Mouse (Mus musculus) activated CD4-positive, CD25-positive, alpha-beta regulatory T cell, adult 9 weeks (primary cell): ENCODE results near the gene Cox10. TPM values are rescaled to one million over a fixed set of nuclear protein-coding genes. Genes with fewer than 3 reads are reported as not detected.

Experiments used
- polyA plus RNA-seq: library from polyadenylated mRNA; unstranded; fragments of 100-300 nt; shearing (Covaris generic); gene quantifications from one replicate; pipeline ENCODE4 v1.2.1, GENCODE M21; 2017

Gene Cox10
- 20.3 TPM for polyA plus RNA-seq

DNA sequence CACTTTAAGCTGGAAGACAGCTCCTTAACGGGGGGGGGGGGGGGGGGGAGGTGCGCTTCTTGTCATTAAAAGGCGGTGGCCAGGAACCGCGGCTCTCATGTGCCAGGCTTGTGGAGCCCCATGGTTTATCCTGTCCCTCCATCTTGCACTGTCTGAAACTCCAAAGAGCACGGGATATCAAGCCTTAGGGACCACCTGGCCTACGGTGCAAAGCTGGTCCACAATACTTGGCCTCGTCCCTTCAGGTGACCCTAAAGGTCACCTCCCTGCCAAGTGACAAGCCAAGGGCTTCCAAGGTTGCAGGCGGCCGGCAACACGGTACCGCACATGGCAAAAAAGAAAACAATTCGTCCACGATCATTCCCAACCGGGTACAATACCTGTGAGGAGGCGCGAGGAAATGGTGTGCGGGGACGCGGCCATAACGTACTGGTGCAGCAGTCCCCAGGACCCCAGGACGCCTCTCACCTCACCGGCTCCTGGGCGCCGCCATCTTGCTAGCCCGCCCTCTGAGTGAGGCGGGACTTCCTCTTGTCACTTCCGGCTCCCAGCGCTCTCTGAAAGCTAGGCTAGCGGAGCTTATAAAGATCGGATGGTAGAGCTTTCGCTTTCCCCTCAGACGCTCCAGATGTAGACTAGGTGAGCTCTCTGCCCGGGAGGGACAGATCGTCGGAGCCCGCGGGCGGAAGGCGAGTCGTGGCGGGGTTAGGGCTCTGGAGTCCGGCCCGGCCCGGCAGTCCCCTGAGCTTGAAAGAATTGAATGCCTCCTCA lies at the start of gene Cox10:
Cox10 (minus strand) TSS at position 513 of the 771 bp plus-strand sequence.

DNA sequence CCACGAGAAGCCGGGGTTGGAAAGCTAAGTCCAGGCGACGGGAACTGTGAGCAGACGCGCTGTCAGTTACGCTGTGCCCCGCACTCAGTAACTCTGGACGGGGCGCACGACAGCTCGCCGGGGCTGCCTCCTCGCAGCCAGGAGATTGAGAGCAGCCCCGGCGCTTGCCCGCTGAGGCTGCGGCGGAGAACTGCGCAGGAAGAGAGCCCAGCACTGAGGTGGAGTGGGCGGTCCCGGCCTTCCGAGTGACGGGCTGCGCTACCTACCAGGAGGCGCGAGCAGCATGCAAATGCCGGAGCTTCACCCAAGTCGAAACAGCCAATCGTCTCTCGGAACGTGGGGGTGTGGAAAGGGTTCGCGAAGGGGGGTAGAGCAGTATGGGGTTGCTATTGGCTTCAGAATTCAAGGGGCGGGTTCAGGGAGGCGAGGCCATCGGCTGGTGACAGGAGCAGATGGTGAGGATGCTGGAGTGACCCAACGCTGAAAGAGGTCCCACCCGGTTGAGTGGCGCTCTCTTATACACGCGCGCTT lies 157.1 kb downstream of the Cox10 start, which contains the start of gene Hs3st3b1:
Hs3st3b1 (minus strand) TSS at position 200 of the 531 bp plus-strand sequence.

Other genes starting within 250 kb of the Cox10 start
- gene Hs3st3b1, start 157.2 kb downstream of the Cox10 start, polyA plus RNA-seq: 0.51 TPM